Mouse (Mus musculus): ENCODE data around the gene Ndufc1.

The Ndufc1 gene

GRCm38 (mm10) chr3:51391591-51391990, 17.2 kb downstream of the Ndufc1 start:
- TF ChIP-seq POU5F1 (IDR thresholded peaks at IDR 0.05; ENCODE audit: borderline replicate concordance, low read length) (no peak), CTCF (conservative IDR thresholded peaks at IDR 0.05; ENCODE audit: low read length) (no peak), NANOG (IDR thresholded peaks at IDR 0.05; ENCODE audit: borderline replicate concordance, low read length) (no peak)
- Histone ChIP-seq H3K4me3 (replicated peaks; ENCODE audit: low read length) (no peak overlapping the region), H3K9me3 (ENCODE audit: low read length) (no peaks in the 10 kb centered on the region), H3K36me3 (ENCODE audit: insufficient read depth, low read length) (0 out of 2 replicates have a peak, but pooled peaks cover 3% of the 10 kb centered on the region), H3K27me3 (ENCODE audit: insufficient read depth, low read length) (peaks cover 26% of the 10 kb centered on the region), H3K4me1 (replicated peaks; ENCODE audit: low read depth, low read length) (peaks cover 24% of the 10 kb centered on the region)

- Histone ChIP-seq H3K36me3 (ENCODE audit: insufficient read depth, low read length) (0 out of 2 replicates have a peak, but pooled peaks cover 3% of the 10 kb centered on the region), H3K9me3 (ENCODE audit: low read length) (no peaks in the 10 kb centered on the region)
- TF ChIP-seq CTCF (conservative IDR thresholded peaks at IDR 0.05; ENCODE audit: low read length) (no peak), POU5F1 (IDR thresholded peaks at IDR 0.05; ENCODE audit: borderline replicate concordance, low read length) (no peak), NANOG (IDR thresholded peaks at IDR 0.05; ENCODE audit: borderline replicate concordance, low read length) (no peak)
These were observed 17.7 kb downstream of the Ndufc1 start for GRCm38 (mm10) chr3:51391095-51391494.

DNA sequence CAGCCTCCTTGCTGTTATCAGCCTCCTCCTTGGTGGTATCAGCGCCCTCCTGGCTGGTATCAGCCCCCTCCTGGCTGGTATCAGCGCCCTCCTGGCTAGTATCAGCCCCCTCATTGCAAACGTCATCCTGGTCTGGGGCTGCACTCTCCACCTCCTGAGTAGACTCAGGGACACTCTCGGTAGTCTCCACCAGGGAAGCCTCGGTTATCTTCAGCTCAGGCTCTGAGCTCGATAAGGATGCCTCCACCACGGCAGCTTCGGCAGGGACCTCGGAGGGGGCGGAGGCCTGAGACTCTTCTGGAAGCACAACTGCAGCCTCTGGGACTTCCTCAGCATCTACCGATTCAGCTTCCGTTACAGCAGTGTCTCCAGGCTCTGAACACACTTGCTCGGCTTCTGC, 19.9 kb downstream of the Ndufc1 start:
- Histone ChIP-seq H3K27me3 (ENCODE audit: insufficient read depth, low read length) (peaks cover 14% of the 10 kb centered on the region), H3K36me3 (ENCODE audit: insufficient read depth, low read length) (0 out of 2 replicates have a peak, but pooled peaks cover 3% of the 10 kb centered on the region), H3K9me3 (ENCODE audit: low read length) (no peaks in the 10 kb centered on the region), H3K4me1 (replicated peaks; ENCODE audit: low read depth, low read length) (peaks cover 15% of the 10 kb centered on the region), H3K4me3 (replicated peaks; ENCODE audit: low read length) (peak overlapping the region; percentile 43)
- TF ChIP-seq NANOG (IDR thresholded peaks at IDR 0.05; ENCODE audit: borderline replicate concordance, low read length) (no peak), CTCF (conservative IDR thresholded peaks at IDR 0.05; ENCODE audit: low read length) (no peak), POU5F1 (IDR thresholded peaks at IDR 0.05; ENCODE audit: borderline replicate concordance, low read length) (no peak)

More at GRCm38 (mm10) chr3:51391095-51391494, 17.7 kb downstream of the Ndufc1 start:
- H3K4me1 ChIP-seq (replicated peaks; ENCODE audit: low read depth, low read length): peaks cover 22% of the 10 kb centered on the region
- peaks cover 24% of the 10 kb centered on the region for H3K27me3 ChIP-seq (ENCODE audit: insufficient read depth, low read length)
- H3K4me3 ChIP-seq (replicated peaks; ENCODE audit: low read length): no peak overlapping the region

DNA sequence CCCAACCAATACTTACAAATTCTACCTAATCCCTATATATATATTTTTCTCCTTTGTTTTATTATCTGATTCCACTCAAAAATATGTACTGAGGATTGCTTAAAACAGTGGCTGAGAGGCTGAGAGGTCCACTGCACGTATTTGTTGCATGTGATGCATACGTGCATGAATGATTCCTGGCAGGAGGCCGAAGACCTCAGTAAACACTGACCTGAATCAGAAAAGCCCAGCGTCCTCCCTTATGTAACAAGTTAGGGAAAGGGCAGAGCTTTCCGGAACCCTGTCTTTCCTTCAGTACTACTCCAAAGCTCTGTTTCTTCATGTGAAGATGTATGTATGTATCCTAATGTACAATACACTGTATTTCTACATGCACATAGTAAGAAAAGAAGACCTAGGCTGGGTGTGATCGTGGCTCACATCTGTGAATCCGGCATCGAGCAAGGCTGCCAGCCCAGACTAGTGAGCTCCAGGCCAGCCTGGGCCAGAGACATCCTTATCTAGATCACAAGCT, 20.9 kb downstream of the Ndufc1 start:
- Histone ChIP-seq H3K27me3 (ENCODE audit: insufficient read depth, low read length) (peaks cover 14% of the 10 kb centered on the region), H3K9me3 (ENCODE audit: low read length) (no peaks in the 10 kb centered on the region), H3K4me1 (replicated peaks; ENCODE audit: low read depth, low read length) (peaks cover 15% of the 10 kb centered on the region), H3K4me3 (replicated peaks; ENCODE audit: low read length) (no peak overlapping the region), H3K36me3 (ENCODE audit: insufficient read depth, low read length) (0 out of 2 replicates have a peak, but pooled peaks cover 3% of the 10 kb centered on the region)
- TF ChIP-seq NANOG (IDR thresholded peaks at IDR 0.05; ENCODE audit: borderline replicate concordance, low read length) (no peak), POU5F1 (IDR thresholded peaks at IDR 0.05; ENCODE audit: borderline replicate concordance, low read length) (no peak), CTCF (conservative IDR thresholded peaks at IDR 0.05; ENCODE audit: low read length) (no peak)

DNA sequence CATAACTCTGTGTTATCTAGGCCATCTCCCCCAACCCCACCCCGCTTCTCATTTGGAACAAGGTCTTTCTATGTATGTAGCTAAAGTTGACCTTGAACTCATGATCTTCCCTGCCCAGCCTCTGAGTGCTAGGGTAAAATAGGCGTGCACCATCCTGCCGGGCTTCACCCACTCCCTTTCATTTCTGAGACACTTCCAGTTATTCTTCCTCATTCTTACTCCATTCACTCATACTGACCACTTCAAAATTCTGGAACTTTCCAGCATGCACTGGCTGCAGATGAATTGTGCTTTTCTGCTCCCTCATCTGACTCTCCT, 21.7 kb downstream of the Ndufc1 start:
- TF ChIP-seq CTCF (conservative IDR thresholded peaks at IDR 0.05; ENCODE audit: low read length) (no peak), POU5F1 (IDR thresholded peaks at IDR 0.05; ENCODE audit: borderline replicate concordance, low read length) (no peak), NANOG (IDR thresholded peaks at IDR 0.05; ENCODE audit: borderline replicate concordance, low read length) (no peak)
- H3K36me3 ChIP-seq (ENCODE audit: insufficient read depth, low read length): 0 out of 2 replicates have a peak, but pooled peaks cover 3% of the 10 kb centered on the region
- H3K4me3 ChIP-seq (replicated peaks; ENCODE audit: low read length): no peak overlapping the region
- peaks cover 14% of the 10 kb centered on the region for H3K27me3 ChIP-seq (ENCODE audit: insufficient read depth, low read length)
- no peaks in the 10 kb centered on the region for H3K9me3 ChIP-seq (ENCODE audit: low read length)
- peaks cover 15% of the 10 kb centered on the region for H3K4me1 ChIP-seq (replicated peaks; ENCODE audit: low read depth, low read length)

GRCm38 (mm10) chr3:51386441-51387133, 22.2 kb downstream of the Ndufc1 start:
- peaks cover 15% of the 10 kb centered on the region for H3K4me1 ChIP-seq (replicated peaks; ENCODE audit: low read depth, low read length)
- 0 out of 2 replicates have a peak, but pooled peaks cover 3% of the 10 kb centered on the region for H3K36me3 ChIP-seq (ENCODE audit: insufficient read depth, low read length)
- no peak for TF ChIP-seq CTCF (conservative IDR thresholded peaks at IDR 0.05; ENCODE audit: low read length)
- TF ChIP-seq NANOG (IDR thresholded peaks at IDR 0.05; ENCODE audit: borderline replicate concordance, low read length): no peak
- TF ChIP-seq POU5F1 (IDR thresholded peaks at IDR 0.05; ENCODE audit: borderline replicate concordance, low read length): no peak
- no peak overlapping the region for H3K4me3 ChIP-seq (replicated peaks; ENCODE audit: low read length)
- H3K9me3 ChIP-seq (ENCODE audit: low read length): no peaks in the 10 kb centered on the region
- H3K27me3 ChIP-seq (ENCODE audit: insufficient read depth, low read length): peaks cover 14% of the 10 kb centered on the region

DNA sequence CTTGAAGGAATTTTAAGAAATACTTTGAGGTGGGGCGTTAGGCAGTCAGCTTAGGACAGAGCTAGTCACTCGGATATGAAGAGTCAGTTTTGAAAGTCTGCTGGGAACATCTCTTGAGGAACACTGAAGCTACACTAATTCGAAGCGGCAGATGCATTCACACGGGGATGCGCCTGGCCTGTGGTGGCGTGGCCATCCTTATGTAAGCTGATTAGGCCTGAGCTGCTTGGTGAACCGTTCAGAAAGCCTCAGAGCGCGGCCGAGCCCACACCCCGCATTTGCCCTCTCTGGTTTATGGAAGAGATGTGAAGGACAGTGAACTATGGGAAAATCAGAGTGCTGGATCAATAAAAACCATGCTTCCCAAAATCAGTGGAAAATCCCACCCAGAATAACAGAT, 25.4 kb downstream of the Ndufc1 start:
- peaks cover 5% of the 10 kb centered on the region; the same call in 1 of the 2 replicates for H3K27me3 ChIP-seq (ENCODE audit: insufficient read depth, low read length)
- no peak for TF ChIP-seq NANOG (IDR thresholded peaks at IDR 0.05; ENCODE audit: borderline replicate concordance, low read length)
- no peak for TF ChIP-seq CTCF (conservative IDR thresholded peaks at IDR 0.05; ENCODE audit: low read length)
- no peak for TF ChIP-seq POU5F1 (IDR thresholded peaks at IDR 0.05; ENCODE audit: borderline replicate concordance, low read length)
- no peaks in the 10 kb centered on the region for H3K9me3 ChIP-seq (ENCODE audit: low read length)
- no peak overlapping the region for H3K4me3 ChIP-seq (replicated peaks; ENCODE audit: low read length)
- H3K36me3 ChIP-seq (ENCODE audit: insufficient read depth, low read length): no peaks in the 10 kb centered on the region
- H3K4me1 ChIP-seq (replicated peaks; ENCODE audit: low read depth, low read length): peaks cover 11% of the 10 kb centered on the region

DNA sequence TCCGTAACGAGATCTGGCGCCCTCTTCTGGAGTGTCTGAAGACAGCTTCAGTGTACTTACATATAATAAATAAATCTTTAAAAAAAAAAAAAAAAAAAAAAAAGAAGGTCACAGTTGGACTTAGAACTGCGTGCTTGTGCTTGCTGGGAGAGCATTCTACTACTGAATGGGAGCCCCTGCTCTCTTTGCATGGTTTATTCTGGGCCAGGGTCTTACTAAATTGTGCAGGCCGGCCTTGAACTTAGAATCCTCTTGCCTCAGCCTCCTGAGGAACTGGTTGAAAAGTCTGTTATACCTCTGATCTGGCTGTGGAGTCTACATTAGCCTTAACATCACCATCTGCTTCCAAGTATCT, 28.2 kb downstream of the Ndufc1 start:
- no peaks in the 10 kb centered on the region for H3K27me3 ChIP-seq (ENCODE audit: insufficient read depth, low read length)
- no peak for TF ChIP-seq NANOG (IDR thresholded peaks at IDR 0.05; ENCODE audit: borderline replicate concordance, low read length)
- TF ChIP-seq POU5F1 (IDR thresholded peaks at IDR 0.05; ENCODE audit: borderline replicate concordance, low read length): no peak
- no peak for TF ChIP-seq CTCF (conservative IDR thresholded peaks at IDR 0.05; ENCODE audit: low read length)

More for the DNA sequence above, 28.2 kb downstream of the Ndufc1 start:
- Histone ChIP-seq H3K36me3 (ENCODE audit: insufficient read depth, low read length) (no peaks in the 10 kb centered on the region), H3K4me3 (replicated peaks; ENCODE audit: low read length) (no peak overlapping the region), H3K4me1 (replicated peaks; ENCODE audit: low read depth, low read length) (peaks cover 12% of the 10 kb centered on the region), H3K9me3 (ENCODE audit: low read length) (no peaks in the 10 kb centered on the region)

All from E14TG2a.4 (cell line).